Mouse (Mus musculus): ENCODE measurements around the gene Pex6. TPM values are rescaled to one million over a fixed set of nuclear protein-coding genes. Genes with fewer than 3 reads are reported as not detected.
A peak's percentile ranks its signal among the peaks of the same experiment; 100 is the strongest.

Pex6 gene
- total RNA-seq (2014; rRNA removed; ENCODE audit: low replicate concordance), result 22.2 and 22.7 TPM in 2 replicates
- 6.5 and 8.8 TPM in 2 replicates for polyA plus RNA-seq (2015; fragmentation: Nextera tagmentation; extraction: Ambion mirVana)

GRCm38 (mm10) chr17:46710959-46711597 lies at the start of gene Pex6:
Gene Pex6 (plus strand): TSS chr17:46711463.
- ATAC-seq (ENCODE audit: insufficient read depth, low read depth) (peak; percentile 93), DNase-seq (ENCODE audit: low spot score) (peak; percentile 91)
- peak within 1 kb of the TSS; percentile 100 for H3K4me3 ChIP-seq (ENCODE audit: low read depth, low read length)
- peaks cover 12% of the 10 kb centered on the region; the same call in 1 of the 2 replicates for H3K4me1 ChIP-seq (ENCODE audit: control insufficient read depth, insufficient read depth)
- H3K4me2 ChIP-seq (ENCODE audit: low read depth, low read length), result peak within 1 kb of the TSS; percentile 100
- peak within 1 kb of the TSS; percentile 86 for H3K27ac ChIP-seq (ENCODE audit: low read depth)
- peak within 1 kb of the TSS; percentile 97 for H3K9ac ChIP-seq (replicated peaks; ENCODE audit: low read depth, low read length)
- H3K36me3 ChIP-seq (replicated peaks; ENCODE audit: control insufficient read depth, insufficient read depth, low read length), result peaks cover 12% of the 10 kb centered on the region; the same call in 1 of the 2 replicates
- WGBS, result 8% methylated on average over 36 of the region's 36 CpGs
- TF ChIP-seq EP300 (IDR thresholded peaks at IDR 0.05; ENCODE audit: low read depth), result peak; percentile 68; the same call in 1 of the 2 replicates
- peak; percentile 13; the same call in 1 of the 2 replicates for TF ChIP-seq CTCF (IDR thresholded peaks at IDR 0.05; ENCODE audit: low read depth)
- H3K27me3 ChIP-seq (ENCODE audit: control insufficient read depth, insufficient read depth, low read length), result no peaks in the 10 kb centered on the region
- H3K9me3 ChIP-seq (replicated peaks; ENCODE audit: control insufficient read depth, low read length), result no peaks in the 10 kb centered on the region

GRCm38 (mm10) chr17:46661981-46662380 lies 49.3 kb upstream of the Pex6 start:
- TF ChIP-seq EP300 (IDR thresholded peaks at IDR 0.05; ENCODE audit: low read depth) (no peak), CTCF (IDR thresholded peaks at IDR 0.05; ENCODE audit: low read depth) (no peak)
- 89% methylated on average over 12 of the region's 12 CpGs for WGBS

GRCm38 (mm10) chr17:46662730-46663129 lies 48.5 kb upstream of the Pex6 start:
- no peak for TF ChIP-seq CTCF (IDR thresholded peaks at IDR 0.05; ENCODE audit: low read depth)
- no peak for TF ChIP-seq EP300 (IDR thresholded peaks at IDR 0.05; ENCODE audit: low read depth)
- ATAC-seq (ENCODE audit: insufficient read depth, low read depth) (peak; percentile 29; the same call in 1 of the 2 replicates), DNase-seq (ENCODE audit: low spot score) (no peak)
- Histone ChIP-seq H3K9ac (replicated peaks; ENCODE audit: low read depth, low read length) (no peak overlapping the region), H3K27me3 (ENCODE audit: control insufficient read depth, insufficient read depth, low read length) (no peaks in the 10 kb centered on the region), H3K4me3 (ENCODE audit: low read depth, low read length) (no peak overlapping the region), H3K4me2 (ENCODE audit: low read depth, low read length) (no peak overlapping the region), H3K27ac (ENCODE audit: low read depth) (0 out of 2 replicates have a peak overlapping the region, but pooled peaks have one; percentile 11), H3K36me3 (replicated peaks; ENCODE audit: control insufficient read depth, insufficient read depth, low read length) (peaks cover 89% of the 10 kb centered on the region), H3K4me1 (ENCODE audit: control insufficient read depth, insufficient read depth) (no peaks in the 10 kb centered on the region), H3K9me3 (replicated peaks; ENCODE audit: control insufficient read depth, low read length) (no peaks in the 10 kb centered on the region)
- WGBS, result 76% methylated on average over 5 of the region's 5 CpGs

More at GRCm38 (mm10) chr17:46661981-46662380, 49.3 kb upstream of the Pex6 start:
- Histone ChIP-seq H3K9ac (replicated peaks; ENCODE audit: low read depth, low read length) (no peak overlapping the region), H3K27me3 (ENCODE audit: control insufficient read depth, insufficient read depth, low read length) (no peaks in the 10 kb centered on the region), H3K4me2 (ENCODE audit: low read depth, low read length) (no peak overlapping the region), H3K9me3 (replicated peaks; ENCODE audit: control insufficient read depth, low read length) (no peaks in the 10 kb centered on the region), H3K4me1 (ENCODE audit: control insufficient read depth, insufficient read depth) (no peaks in the 10 kb centered on the region), H3K4me3 (ENCODE audit: low read depth, low read length) (no peak overlapping the region), H3K27ac (ENCODE audit: low read depth) (no peak overlapping the region), H3K36me3 (replicated peaks; ENCODE audit: control insufficient read depth, insufficient read depth, low read length) (peaks cover 92% of the 10 kb centered on the region)
- ATAC-seq (ENCODE audit: insufficient read depth, low read depth) (no peak), DNase-seq (ENCODE audit: low spot score) (no peak)

- 81% methylated on average over 16 of the region's 16 CpGs for WGBS
- no peaks in the 10 kb centered on the region for H3K4me1 ChIP-seq (ENCODE audit: control insufficient read depth, insufficient read depth)
- H3K36me3 ChIP-seq (replicated peaks; ENCODE audit: control insufficient read depth, insufficient read depth, low read length), result peaks cover 74% of the 10 kb centered on the region
- ATAC-seq (ENCODE audit: insufficient read depth, low read depth) (0 out of 2 replicates have a peak, but pooled peaks have one; percentile 34), DNase-seq (ENCODE audit: low spot score) (no peak)
- H3K9me3 ChIP-seq (replicated peaks; ENCODE audit: control insufficient read depth, low read length), result no peaks in the 10 kb centered on the region
- H3K27me3 ChIP-seq (ENCODE audit: control insufficient read depth, insufficient read depth, low read length), result no peaks in the 10 kb centered on the region
- H3K27ac ChIP-seq (ENCODE audit: low read depth), result no peak overlapping the region
- H3K4me3 ChIP-seq (ENCODE audit: low read depth, low read length), result no peak overlapping the region
- TF ChIP-seq EP300 (IDR thresholded peaks at IDR 0.05; ENCODE audit: low read depth) (no peak), CTCF (IDR thresholded peaks at IDR 0.05; ENCODE audit: low read depth) (no peak)
- H3K4me2 ChIP-seq (ENCODE audit: low read depth, low read length), result no peak overlapping the region
- no peak overlapping the region for H3K9ac ChIP-seq (replicated peaks; ENCODE audit: low read depth, low read length)
These were observed 43.6 kb upstream of the Pex6 start for GRCm38 (mm10) chr17:46667712-46668111.

GRCm38 (mm10) chr17:46669911-46670310 lies 41.4 kb upstream of the Pex6 start:
- DNase-seq (ENCODE audit: low spot score) (no peak), ATAC-seq (ENCODE audit: insufficient read depth, low read depth) (no peak)
- Histone ChIP-seq H3K9me3 (replicated peaks; ENCODE audit: control insufficient read depth, low read length) (no peaks in the 10 kb centered on the region), H3K27ac (ENCODE audit: low read depth) (no peak overlapping the region), H3K4me1 (ENCODE audit: control insufficient read depth, insufficient read depth) (peaks cover 12% of the 10 kb centered on the region), H3K36me3 (replicated peaks; ENCODE audit: control insufficient read depth, insufficient read depth, low read length) (peaks cover 52% of the 10 kb centered on the region), H3K9ac (replicated peaks; ENCODE audit: low read depth, low read length) (no peak overlapping the region), H3K27me3 (ENCODE audit: control insufficient read depth, insufficient read depth, low read length) (no peaks in the 10 kb centered on the region), H3K4me2 (ENCODE audit: low read depth, low read length) (no peak overlapping the region), H3K4me3 (ENCODE audit: low read depth, low read length) (no peak overlapping the region)
- WGBS, result 97% methylated on average over 10 of the region's 10 CpGs
- TF ChIP-seq EP300 (IDR thresholded peaks at IDR 0.05; ENCODE audit: low read depth) (no peak), CTCF (IDR thresholded peaks at IDR 0.05; ENCODE audit: low read depth) (no peak)

Data from heart, postnatal 0 days (tissue).